Mouse (Mus musculus): Measurements from ENCODE around the gene Magi2.

DNA sequence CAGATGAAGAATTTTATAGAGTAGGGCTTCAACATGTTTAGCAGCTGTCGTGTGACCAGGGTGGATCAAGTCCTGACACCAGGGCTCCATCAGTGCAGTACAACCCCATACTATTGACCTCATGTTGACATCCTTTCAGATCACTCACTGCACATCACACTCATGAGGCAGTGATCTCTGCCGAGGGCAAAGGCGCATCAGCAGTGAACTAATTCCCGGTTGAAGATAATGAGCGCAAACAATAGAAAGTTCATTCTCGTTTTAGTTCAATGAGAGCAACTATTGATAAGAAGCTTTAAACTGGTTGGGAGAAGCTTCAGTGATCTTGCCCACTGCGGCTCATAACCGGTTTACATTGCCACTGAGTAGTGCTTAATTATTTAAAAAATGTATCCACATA lies 780.4 kb downstream of the Magi2 start:
- no peak for TF ChIP-seq CTCF (IDR thresholded peaks at IDR 0.05; ENCODE audit: control insufficient read depth, insufficient read depth, insufficient read length)
- no peak for TF ChIP-seq MYOD1 (IDR thresholded peaks at IDR 0.05; ENCODE audit: control insufficient read depth, insufficient read length, low read depth)
- no peak for TF ChIP-seq FOSL1 (IDR thresholded peaks at IDR 0.05; ENCODE audit: insufficient read depth, low read length, poor library complexity, severe bottlenecking)
- TF ChIP-seq USF1 (IDR thresholded peaks at IDR 0.05; ENCODE audit: low read depth): no peak

Measured in C2C12 (cell line).